Mouse (Mus musculus): ENCODE data around the gene Nbeal2. TPM values are rescaled to one million over a fixed set of nuclear protein-coding genes. Genes with fewer than 3 reads are reported as not detected.
"Not testable (repeated sequence)": the region's sequence is repeated elsewhere in the genome, so short reads cannot be mapped to it uniquely, and the experiment has no call there.

Nbeal2 gene
- total and polyA plus RNA-seq, 2 experiments: 2.1 to 11.6 TPM

DNA sequence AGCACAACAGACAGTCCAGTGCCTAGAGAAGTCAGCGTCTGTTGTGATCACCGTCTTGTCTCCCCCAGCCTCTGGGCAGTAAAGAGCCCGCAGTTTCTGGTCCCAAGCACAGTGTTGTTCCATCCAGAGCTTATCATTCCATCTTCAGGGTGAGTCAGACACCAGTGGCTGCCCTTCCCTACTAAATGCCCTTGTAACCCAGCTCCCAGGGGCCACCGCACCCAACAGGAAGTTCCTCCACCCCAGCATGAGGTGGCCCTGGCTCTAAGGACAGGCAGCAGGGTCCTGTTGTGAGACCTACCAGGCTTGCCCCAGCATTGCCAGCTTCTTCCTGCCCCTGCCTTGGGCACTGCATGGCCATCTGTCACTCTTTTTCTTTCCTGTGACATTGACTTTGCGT is 31.6 kb upstream of the Nbeal2 start:
- TF ChIP-seq CTCF (IDR thresholded peaks at IDR 0.05; ENCODE audit: low read depth, low read length): no peak
- TF ChIP-seq POLR2A (IDR thresholded peaks at IDR 0.05; ENCODE audit: extremely low read depth, insufficient read depth, low read length): no peak
- no peak for DNase-seq (ENCODE audit: extremely low read depth, low read depth, low spot score)
- Histone ChIP-seq H3K9ac (ENCODE audit: low read depth, low read length) (no peak overlapping the region), H3K79me2 (ENCODE audit: control insufficient read depth, insufficient read depth, low read length) (peaks cover 39% of the 10 kb centered on the region; the same call in 1 of the 2 replicates), H3K4me3 (ENCODE audit: insufficient read depth, low read depth, low read length) (no peak overlapping the region), H3K27me3 (ENCODE audit: control insufficient read depth, insufficient read depth, low read length) (no peaks in the 10 kb centered on the region), H3K27ac (replicated peaks; ENCODE audit: insufficient read depth, low read depth, low read length) (no peak overlapping the region), H3K36me3 (ENCODE audit: control insufficient read depth, insufficient read depth, low read length) (no peaks in the 10 kb centered on the region), H3K4me1 (ENCODE audit: control insufficient read depth, insufficient read depth, low read length) (peaks cover 35% of the 10 kb centered on the region)
- WGBS: 84% methylated on average over 5 of the region's 5 CpGs

DNA sequence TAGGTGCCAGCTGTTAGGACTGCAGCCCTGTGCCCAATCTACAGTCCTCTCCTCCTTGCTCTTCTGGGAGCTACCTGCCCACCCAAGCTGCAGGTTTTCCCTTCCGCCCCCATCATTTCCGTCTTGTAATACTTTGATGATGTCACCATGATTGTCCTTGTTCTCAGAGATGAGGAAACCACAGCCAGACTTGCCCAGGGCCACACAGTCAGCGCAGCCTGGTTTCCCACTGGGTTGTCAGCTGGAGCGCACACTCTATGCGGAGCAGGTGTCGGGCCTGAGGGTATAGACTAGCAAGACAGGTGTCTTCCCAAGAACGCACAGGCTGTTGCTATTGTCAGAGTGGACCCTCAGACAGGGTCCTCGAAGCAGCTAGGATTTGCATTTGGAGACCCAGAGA is 31.2 kb upstream of the Nbeal2 start:
- no peak overlapping the region for H3K4me3 ChIP-seq (ENCODE audit: insufficient read depth, low read depth, low read length)
- TF ChIP-seq POLR2A (IDR thresholded peaks at IDR 0.05; ENCODE audit: extremely low read depth, insufficient read depth, low read length) (no peak), CTCF (IDR thresholded peaks at IDR 0.05; ENCODE audit: low read depth, low read length) (no peak)
- no peaks in the 10 kb centered on the region for H3K36me3 ChIP-seq (ENCODE audit: control insufficient read depth, insufficient read depth, low read length)
- peaks cover 31% of the 10 kb centered on the region for H3K4me1 ChIP-seq (ENCODE audit: control insufficient read depth, insufficient read depth, low read length)
- H3K9ac ChIP-seq (ENCODE audit: low read depth, low read length): no peak overlapping the region
- H3K27me3 ChIP-seq (ENCODE audit: control insufficient read depth, insufficient read depth, low read length): no peaks in the 10 kb centered on the region
- no peak for DNase-seq (ENCODE audit: extremely low read depth, low read depth, low spot score)
- H3K79me2 ChIP-seq (ENCODE audit: control insufficient read depth, insufficient read depth, low read length): peaks cover 35% of the 10 kb centered on the region
- 92% methylated on average over 8 of the region's 8 CpGs for WGBS
- no peak overlapping the region for H3K27ac ChIP-seq (replicated peaks; ENCODE audit: insufficient read depth, low read depth, low read length)

DNA sequence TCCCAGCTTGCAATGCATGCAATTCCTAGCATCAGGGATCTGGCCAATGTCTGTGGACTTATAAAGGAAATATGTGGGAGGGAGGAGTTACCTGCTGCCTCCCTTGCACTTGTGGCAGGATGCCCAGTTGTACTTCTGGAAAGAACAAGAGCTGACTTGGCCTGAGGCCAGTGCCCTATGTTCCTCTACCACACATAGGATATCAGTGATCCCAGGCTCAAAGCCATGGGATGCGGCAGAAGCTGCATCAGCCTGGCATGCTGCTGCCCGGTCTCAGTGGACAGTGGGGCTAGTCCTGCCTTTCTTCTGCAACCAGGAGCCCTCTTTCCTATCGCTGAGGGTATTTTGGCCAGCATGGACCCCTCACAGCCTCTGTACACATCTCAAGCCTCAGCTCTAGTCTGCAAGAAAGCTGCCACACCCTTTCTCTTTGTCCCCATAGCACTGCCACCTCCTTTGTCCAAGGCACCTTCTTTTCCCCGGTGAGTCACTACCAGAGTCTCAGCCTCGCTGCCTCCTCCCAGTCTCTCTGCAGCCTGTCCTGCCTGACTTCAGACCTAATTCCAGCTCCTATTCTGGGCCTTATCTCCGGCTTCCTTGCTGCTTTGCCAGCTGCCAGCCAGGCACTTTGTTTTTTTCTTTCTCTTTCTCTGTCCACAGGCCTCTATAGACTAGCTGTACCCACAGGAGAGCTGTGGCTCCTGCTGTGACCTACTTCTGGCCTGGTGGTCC is 30.3 kb upstream of the Nbeal2 start:
- peak; percentile 65 for DNase-seq (ENCODE audit: extremely low read depth, low read depth, low spot score)
- H3K27ac ChIP-seq (replicated peaks; ENCODE audit: insufficient read depth, low read depth, low read length): no peak overlapping the region
- TF ChIP-seq POLR2A (IDR thresholded peaks at IDR 0.05; ENCODE audit: extremely low read depth, insufficient read depth, low read length) (no peak), CTCF (IDR thresholded peaks at IDR 0.05; ENCODE audit: low read depth, low read length) (no peak)
- no peak overlapping the region for H3K4me3 ChIP-seq (ENCODE audit: insufficient read depth, low read depth, low read length)
- no peaks in the 10 kb centered on the region for H3K36me3 ChIP-seq (ENCODE audit: control insufficient read depth, insufficient read depth, low read length)
- H3K27me3 ChIP-seq (ENCODE audit: control insufficient read depth, insufficient read depth, low read length): no peaks in the 10 kb centered on the region
- WGBS: 49% methylated on average over 6 of the region's 6 CpGs
- H3K9ac ChIP-seq (ENCODE audit: low read depth, low read length): no peak overlapping the region
- H3K79me2 ChIP-seq (ENCODE audit: control insufficient read depth, insufficient read depth, low read length): peaks cover 38% of the 10 kb centered on the region
- H3K4me1 ChIP-seq (ENCODE audit: control insufficient read depth, insufficient read depth, low read length): peaks cover 26% of the 10 kb centered on the region

DNA sequence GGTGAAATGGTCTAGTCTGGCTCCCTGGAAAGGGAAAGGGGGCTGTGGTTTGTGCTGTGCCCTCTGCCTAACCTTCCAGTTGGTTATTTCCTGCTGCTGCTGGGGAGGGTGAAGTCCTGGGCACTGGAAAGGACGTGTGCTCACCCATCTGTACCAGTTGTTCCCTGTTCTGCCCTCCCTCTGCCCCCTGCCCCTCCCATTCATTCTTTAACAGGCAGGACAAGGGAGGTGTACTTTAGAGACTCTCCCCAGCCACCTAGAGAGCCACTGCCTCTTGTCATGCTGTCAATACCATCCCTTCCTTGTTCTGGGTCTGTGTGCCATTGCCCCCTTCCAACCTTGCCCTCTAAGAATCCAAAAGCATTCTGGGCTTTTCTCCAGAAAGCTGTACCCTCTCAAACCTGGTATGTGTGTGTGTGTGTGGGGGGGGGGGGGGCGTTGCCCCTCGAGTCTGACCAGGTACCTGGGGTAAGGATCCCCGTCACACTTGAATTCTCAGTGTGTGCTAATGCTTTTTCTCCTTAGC is 29.7 kb upstream of the Nbeal2 start:
- DNase-seq (ENCODE audit: extremely low read depth, low read depth, low spot score): no peak
- WGBS: 44% methylated on average over 4 of the region's 4 CpGs
- Histone ChIP-seq H3K4me1 (ENCODE audit: control insufficient read depth, insufficient read depth, low read length) (peaks cover 21% of the 10 kb centered on the region), H3K27ac (replicated peaks; ENCODE audit: insufficient read depth, low read depth, low read length) (no peak overlapping the region), H3K36me3 (ENCODE audit: control insufficient read depth, insufficient read depth, low read length) (no peaks in the 10 kb centered on the region), H3K4me3 (ENCODE audit: insufficient read depth, low read depth, low read length) (no peak overlapping the region), H3K9ac (ENCODE audit: low read depth, low read length) (no peak overlapping the region), H3K27me3 (ENCODE audit: control insufficient read depth, insufficient read depth, low read length) (no peaks in the 10 kb centered on the region), H3K79me2 (ENCODE audit: control insufficient read depth, insufficient read depth, low read length) (peaks cover 38% of the 10 kb centered on the region)
- TF ChIP-seq CTCF (IDR thresholded peaks at IDR 0.05; ENCODE audit: low read depth, low read length): no peak
- TF ChIP-seq POLR2A (IDR thresholded peaks at IDR 0.05; ENCODE audit: extremely low read depth, insufficient read depth, low read length): no peak

DNA sequence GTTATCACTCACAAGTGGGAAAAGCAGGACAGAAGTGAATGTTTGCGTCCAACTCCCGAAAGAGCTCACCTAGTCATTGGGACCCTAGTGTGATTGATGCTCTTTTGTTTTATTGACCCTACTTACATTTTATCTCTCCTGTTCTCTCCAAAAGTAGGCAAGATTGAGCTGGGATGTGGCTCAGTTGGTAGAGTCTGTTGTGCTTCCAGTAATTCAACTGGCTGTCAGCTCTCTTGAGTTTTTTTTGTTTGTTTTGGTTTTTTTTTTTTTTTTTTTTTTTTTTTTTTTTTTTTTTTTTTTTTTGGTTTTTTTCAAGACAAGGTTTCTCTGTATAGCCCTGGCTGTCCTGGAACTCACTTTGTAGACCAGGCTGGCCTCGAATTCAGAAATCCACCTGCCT is 28.7 kb upstream of the Nbeal2 start:
- H3K36me3 ChIP-seq (ENCODE audit: control insufficient read depth, insufficient read depth, low read length); H3K4me3 ChIP-seq (ENCODE audit: insufficient read depth, low read depth, low read length); H3K27me3 ChIP-seq (ENCODE audit: control insufficient read depth, insufficient read depth, low read length); H3K9ac ChIP-seq (ENCODE audit: low read depth, low read length); DNase-seq (ENCODE audit: extremely low read depth, low read depth, low spot score); H3K27ac ChIP-seq (replicated peaks; ENCODE audit: insufficient read depth, low read depth, low read length): not testable (repeated sequence)
- Histone ChIP-seq H3K4me1 (ENCODE audit: control insufficient read depth, insufficient read depth, low read length) (peaks cover 21% of the 10 kb centered on the region), H3K79me2 (ENCODE audit: control insufficient read depth, insufficient read depth, low read length) (peaks cover 39% of the 10 kb centered on the region)
- 67% methylated on average over 3 of the region's 3 CpGs for WGBS

DNA sequence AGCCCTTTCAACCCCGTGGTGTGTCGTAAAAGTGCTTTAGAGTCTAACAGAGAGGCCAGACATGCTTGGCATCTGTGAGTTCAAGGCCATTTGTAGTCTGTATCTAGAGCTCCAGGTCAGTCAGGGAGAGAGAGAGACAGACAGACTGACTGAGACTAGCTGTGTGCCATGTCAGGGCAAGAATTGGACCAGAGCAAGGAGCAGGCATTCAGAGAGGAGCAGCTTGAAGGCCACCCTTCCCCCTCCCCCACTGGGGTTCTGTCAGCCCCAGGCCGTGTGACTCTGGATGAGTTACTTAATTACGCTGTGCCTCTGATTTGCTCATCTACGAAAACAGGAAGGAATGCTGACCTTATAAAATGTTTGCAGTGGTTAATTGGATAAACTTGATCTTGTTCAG is 28.3 kb upstream of the Nbeal2 start:
- no peak for TF ChIP-seq POLR2A (IDR thresholded peaks at IDR 0.05; ENCODE audit: extremely low read depth, insufficient read depth, low read length)
- no peak for TF ChIP-seq CTCF (IDR thresholded peaks at IDR 0.05; ENCODE audit: low read depth, low read length)
- H3K36me3 ChIP-seq (ENCODE audit: control insufficient read depth, insufficient read depth, low read length): no peaks in the 10 kb centered on the region
- H3K4me1 ChIP-seq (ENCODE audit: control insufficient read depth, insufficient read depth, low read length): peaks cover 21% of the 10 kb centered on the region
- H3K4me3 ChIP-seq (ENCODE audit: insufficient read depth, low read depth, low read length): no peak overlapping the region
- H3K27me3 ChIP-seq (ENCODE audit: control insufficient read depth, insufficient read depth, low read length): no peaks in the 10 kb centered on the region
- 0 out of 2 replicates have a peak overlapping the region, but pooled peaks have one; percentile 3 for H3K27ac ChIP-seq (replicated peaks; ENCODE audit: insufficient read depth, low read depth, low read length)
- no peak overlapping the region for H3K9ac ChIP-seq (ENCODE audit: low read depth, low read length)
- 6% methylated on average over 5 of the region's 5 CpGs for WGBS
- H3K79me2 ChIP-seq (ENCODE audit: control insufficient read depth, insufficient read depth, low read length): peaks cover 42% of the 10 kb centered on the region
- peak; percentile 62 for DNase-seq (ENCODE audit: extremely low read depth, low read depth, low spot score)
